Mouse (Mus musculus) adrenal gland, postnatal 4 days (tissue): ENCODE results near the gene Rreb1. TPM values are rescaled to one million over a fixed set of nuclear protein-coding genes. Genes with fewer than 3 reads are reported as not detected.
A peak's percentile ranks its signal among the peaks of the same experiment; 100 is the strongest.

ENCODE experiments used
- DNase-seq, 2 experiments: peaks; one replicate each; pipeline ENCODE4 v3.0.0; 2021 to 2022; ENCODE audit warnings: low spot score in 2 of 2, mixed read lengths in 2 of 2
- long read RNA-seq, 2 experiments: library from polyadenylated mRNA; stranded (forward); transcript quantifications; one replicate each; pipeline ENCODE4 v2.0.0; 2021
- total RNA-seq, 2 experiments: library from RNA; stranded (reverse); gene quantifications; 2 replicates each; pipeline ENCODE4 v1.2.3; 2021

The Rreb1 gene
- total RNA-seq = 10 to 100 TPM; 83.9 to 84.6 TPM
- long read RNA-seq, experiment 1, partial matches to known transcripts = 2 of 7 reads
- long read RNA-seq, experiment 1, other reads (novel, unspliced or antisense) = 5 of 7 reads
- long read RNA-seq, experiment 2, partial matches to known transcripts = 3 of 8 reads
- long read RNA-seq, experiment 2, other reads (novel, unspliced or antisense) = 5 of 8 reads

GRCm38 (mm10) chr13:37778147-37778593, at the start of gene Rreb1:
Gene Rreb1, plus strand, starts transcription at chr13:37778400.
- peak in 1 of 2 experiments; percentile 14 for DNase-seq

GRCm38 (mm10) chr13:37728551-37728950, 49.6 kb upstream of the Rreb1 start:
- DNase-seq = no peak

GRCm38 (mm10) chr13:37731914-37732693, 46.1 kb upstream of the Rreb1 start:
- DNase-seq = no peak

- DNase-seq = no peak
Observed at GRCm38 (mm10) chr13:37734501-37734900, 43.7 kb upstream of the Rreb1 start.

GRCm38 (mm10) chr13:37740111-37740510, 38.1 kb upstream of the Rreb1 start:
- DNase-seq = no peak

GRCm38 (mm10) chr13:37740752-37741151, 37.4 kb upstream of the Rreb1 start:
- no peak for DNase-seq

GRCm38 (mm10) chr13:37742248-37742647, 36.0 kb upstream of the Rreb1 start:
- DNase-seq = no peak

DNA sequence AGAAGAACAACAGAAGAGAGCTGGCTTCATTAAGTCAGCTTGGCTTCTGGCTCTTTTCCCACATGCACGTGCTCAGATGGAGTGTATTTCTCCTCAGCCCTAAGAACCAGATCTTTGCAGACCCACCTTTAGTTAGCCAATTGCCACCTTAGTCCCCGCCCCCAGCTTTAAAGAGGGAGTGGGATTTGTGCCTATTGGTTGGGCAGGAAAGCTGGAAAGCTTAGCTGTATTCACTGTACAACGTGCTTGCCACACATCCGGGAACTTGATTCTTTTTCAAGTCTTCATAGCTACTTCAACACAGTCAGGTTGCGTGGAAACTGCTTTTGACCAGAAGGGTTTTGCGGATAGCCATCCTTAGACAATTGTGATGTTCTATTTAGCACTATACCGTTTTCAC, 30.7 kb upstream of the Rreb1 start:
- DNase-seq = no peak

GRCm38 (mm10) chr13:37749485-37749884, 28.7 kb upstream of the Rreb1 start:
- DNase-seq = no peak

GRCm38 (mm10) chr13:37751154-37751950, 26.8 kb upstream of the Rreb1 start:
- no peak for DNase-seq

- no peak for DNase-seq
Observed at GRCm38 (mm10) chr13:37759341-37760012, 18.7 kb upstream of the Rreb1 start.

GRCm38 (mm10) chr13:37760013-37760342, 18.2 kb upstream of the Rreb1 start:
- no peak for DNase-seq

GRCm38 (mm10) chr13:37760373-37760772, 17.8 kb upstream of the Rreb1 start:
- no peak for DNase-seq

GRCm38 (mm10) chr13:37760957-37761941, 17.0 kb upstream of the Rreb1 start:
- DNase-seq = no peak

- no peak for DNase-seq
Observed at GRCm38 (mm10) chr13:37763800-37764407, 14.3 kb upstream of the Rreb1 start.

DNA sequence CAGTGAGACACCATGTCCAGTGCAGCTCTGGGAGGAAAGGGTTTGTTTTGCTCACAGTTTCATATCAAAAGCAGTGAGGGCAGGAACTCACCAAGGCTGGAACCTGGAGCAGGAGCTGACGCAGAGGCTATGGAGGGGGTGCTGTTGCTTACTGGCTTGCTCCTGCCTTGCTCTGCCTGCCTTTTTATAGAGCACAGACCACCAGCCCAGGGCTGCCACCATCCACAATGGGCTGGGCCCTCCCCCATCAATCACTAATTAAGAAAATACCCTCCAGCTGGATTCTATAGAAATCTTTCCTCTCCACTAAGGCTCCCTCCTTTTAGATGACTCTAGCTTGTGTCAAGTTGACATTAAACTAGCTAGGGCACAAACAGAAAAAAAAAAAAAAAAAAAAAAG, 8.4 kb upstream of the Rreb1 start:
- no peak for DNase-seq

DNA sequence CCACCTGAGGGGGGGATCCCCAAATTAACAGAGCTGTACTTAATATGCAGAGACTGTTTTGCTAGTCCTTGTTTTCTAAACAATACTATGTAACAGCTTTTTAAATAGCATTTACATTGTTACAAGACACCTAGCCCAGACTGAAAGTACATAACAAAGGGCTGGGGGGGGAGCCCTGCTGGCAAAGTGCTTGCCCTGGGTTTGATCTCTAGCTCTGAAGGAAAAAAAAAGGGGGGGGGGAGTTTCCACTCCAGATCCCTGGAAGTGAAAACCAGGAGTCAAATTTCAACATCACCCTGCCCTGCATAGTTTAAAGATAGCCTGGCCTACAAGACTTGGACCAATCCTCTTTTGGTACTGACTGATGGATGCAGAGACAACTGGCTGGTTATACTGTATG, 4.7 kb upstream of the Rreb1 start:
- no peak for DNase-seq

DNA sequence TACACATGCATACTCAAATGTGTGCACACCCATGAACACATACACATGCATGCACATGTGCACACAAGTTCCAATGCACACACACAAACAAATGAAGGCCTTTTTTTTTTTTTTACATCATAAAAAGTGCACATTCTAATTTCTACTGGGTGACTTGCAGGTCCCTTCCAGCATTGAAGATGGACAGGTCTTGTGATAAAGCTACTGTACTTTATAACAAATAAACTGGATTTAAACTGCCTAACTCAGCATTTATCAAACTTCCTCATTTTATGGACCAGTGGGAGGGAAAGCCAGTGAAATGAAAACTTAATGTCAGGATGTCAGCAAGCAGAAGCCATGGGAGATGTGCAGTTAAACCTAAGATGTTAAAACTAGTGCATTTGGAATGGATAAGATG, 1.5 kb upstream of the Rreb1 start:
- no peak for DNase-seq

GRCm38 (mm10) chr13:37777351-37778146, 651 bp upstream of the Rreb1 start:
- DNase-seq = no peak
